Mouse (Mus musculus): Measurements from ENCODE around the gene Micall1. TPM values are rescaled to one million over a fixed set of nuclear protein-coding genes. Genes with fewer than 3 reads are reported as not detected.

Micall1 gene
- polyA plus RNA-seq, 1 experiment = 20.7 TPM

GRCm38 (mm10) chr15:79100391-79100790 lies 8.3 kb upstream of the Micall1 start:
- H3K27ac ChIP-seq (ENCODE audit: control insufficient read depth, insufficient read depth, low read depth, low read length, poor library complexity) = no peak overlapping the region
- WGBS = 78% methylated on average over 4 of the region's 4 CpGs
- H3K4me1 ChIP-seq (ENCODE audit: control insufficient read depth, insufficient read depth, low read length) = no peaks in the 10 kb centered on the region
- no peak for TF ChIP-seq POLR2A (IDR thresholded peaks at IDR 0.05; ENCODE audit: borderline replicate concordance, control insufficient read depth, low read depth, low read length)
- no peak for TF ChIP-seq CTCF (IDR thresholded peaks at IDR 0.05; ENCODE audit: control insufficient read depth, insufficient read depth, low read length)
- no peak overlapping the region for H3K4me3 ChIP-seq (replicated peaks; ENCODE audit: control insufficient read depth, low read depth, low read length)

GRCm38 (mm10) chr15:79101531-79101930 lies 7.2 kb upstream of the Micall1 start:
- TF ChIP-seq CTCF (IDR thresholded peaks at IDR 0.05; ENCODE audit: control insufficient read depth, insufficient read depth, low read length) (no peak), POLR2A (IDR thresholded peaks at IDR 0.05; ENCODE audit: borderline replicate concordance, control insufficient read depth, low read depth, low read length) (no peak)
- no peaks in the 10 kb centered on the region for H3K4me1 ChIP-seq (ENCODE audit: control insufficient read depth, insufficient read depth, low read length)
- H3K4me3 ChIP-seq (replicated peaks; ENCODE audit: control insufficient read depth, low read depth, low read length) = no peak overlapping the region
- H3K27ac ChIP-seq (ENCODE audit: control insufficient read depth, insufficient read depth, low read depth, low read length, poor library complexity) = no peak overlapping the region

DNA sequence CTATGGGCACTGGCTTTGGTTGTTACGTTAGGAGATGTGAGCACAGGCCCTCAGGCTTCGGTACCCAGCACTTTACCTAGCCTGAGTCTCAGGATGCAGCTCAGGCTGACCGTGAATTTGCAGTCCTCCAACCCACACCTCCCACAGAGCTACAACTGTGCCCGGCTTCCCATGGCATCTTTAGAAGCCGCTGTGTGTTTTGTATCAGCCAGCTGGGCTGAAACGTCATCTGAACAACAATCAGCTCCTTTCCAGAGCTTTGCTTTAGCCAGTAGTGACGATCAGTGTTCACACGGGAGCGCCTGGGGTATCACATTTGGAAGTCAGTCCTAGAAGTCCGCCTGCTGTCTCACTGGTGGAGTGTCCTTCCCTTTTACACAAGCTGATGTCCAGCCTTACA lies 5.4 kb upstream of the Micall1 start:
- 85% methylated on average over 10 of the region's 10 CpGs for WGBS
- TF ChIP-seq POLR2A (IDR thresholded peaks at IDR 0.05; ENCODE audit: borderline replicate concordance, control insufficient read depth, low read depth, low read length) (no peak), CTCF (IDR thresholded peaks at IDR 0.05; ENCODE audit: control insufficient read depth, insufficient read depth, low read length) (no peak)
- H3K27ac ChIP-seq (ENCODE audit: control insufficient read depth, insufficient read depth, low read depth, low read length, poor library complexity) = no peak overlapping the region

GRCm38 (mm10) chr15:79105804-79106203 lies 2.9 kb upstream of the Micall1 start:
- no peak overlapping the region for H3K27ac ChIP-seq (ENCODE audit: control insufficient read depth, insufficient read depth, low read depth, low read length, poor library complexity)
- H3K4me3 ChIP-seq (replicated peaks; ENCODE audit: control insufficient read depth, low read depth, low read length) = no peak overlapping the region
- no peaks in the 10 kb centered on the region for H3K4me1 ChIP-seq (ENCODE audit: control insufficient read depth, insufficient read depth, low read length)
- no peak for TF ChIP-seq CTCF (IDR thresholded peaks at IDR 0.05; ENCODE audit: control insufficient read depth, insufficient read depth, low read length)
- TF ChIP-seq POLR2A (IDR thresholded peaks at IDR 0.05; ENCODE audit: borderline replicate concordance, control insufficient read depth, low read depth, low read length) = no peak
- 57% methylated on average over 2 of the region's 2 CpGs for WGBS

More for the DNA sequence above, 5.4 kb upstream of the Micall1 start:
- Histone ChIP-seq H3K4me1 (ENCODE audit: control insufficient read depth, insufficient read depth, low read length) (no peaks in the 10 kb centered on the region), H3K4me3 (replicated peaks; ENCODE audit: control insufficient read depth, low read depth, low read length) (no peak overlapping the region)

GRCm38 (mm10) chr15:79107966-79108365 lies 732 bp upstream of the Micall1 start:
- Histone ChIP-seq H3K4me1 (ENCODE audit: control insufficient read depth, insufficient read depth, low read length) (no peaks in the 10 kb centered on the region), H3K27ac (ENCODE audit: control insufficient read depth, insufficient read depth, low read depth, low read length, poor library complexity) (no peak overlapping the region), H3K4me3 (replicated peaks; ENCODE audit: control insufficient read depth, low read depth, low read length) (no peak overlapping the region)
- no peak for TF ChIP-seq CTCF (IDR thresholded peaks at IDR 0.05; ENCODE audit: control insufficient read depth, insufficient read depth, low read length)
- TF ChIP-seq POLR2A (IDR thresholded peaks at IDR 0.05; ENCODE audit: borderline replicate concordance, control insufficient read depth, low read depth, low read length) = no peak
- 54% methylated on average over 7 of the region's 7 CpGs for WGBS

DNA sequence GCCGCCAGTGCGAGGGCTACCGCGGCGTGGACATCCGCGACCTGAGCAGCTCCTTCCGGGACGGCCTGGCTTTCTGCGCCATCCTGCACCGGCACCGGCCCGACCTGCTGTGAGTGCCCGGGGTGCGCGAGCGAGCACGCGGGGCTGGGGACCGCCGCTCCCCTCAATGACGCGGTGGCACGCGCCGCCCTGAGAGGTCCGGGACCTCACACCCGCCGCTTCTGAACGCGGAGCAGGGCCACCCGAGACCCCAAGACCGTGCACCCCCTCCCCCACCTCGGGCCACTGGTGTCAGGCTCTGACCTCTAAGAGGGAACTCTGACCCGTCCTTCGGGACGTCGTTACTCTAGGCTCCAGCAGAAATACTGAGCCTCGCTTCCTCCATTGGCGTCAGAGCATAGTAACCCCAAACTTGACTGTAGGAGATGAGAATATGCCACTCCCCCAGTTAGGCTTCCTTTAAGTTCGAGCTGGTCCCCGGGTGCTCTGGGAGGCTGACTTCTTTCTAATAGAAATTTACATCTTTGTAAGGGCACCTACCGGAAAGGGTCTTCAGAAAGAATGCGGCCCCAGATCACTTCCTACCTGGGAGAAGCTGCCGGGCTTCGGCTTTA lies 730 bp downstream of the Micall1 start:
- Histone ChIP-seq H3K4me3 (replicated peaks; ENCODE audit: control insufficient read depth, low read depth, low read length) (peak overlapping the region; percentile 78), H3K4me1 (ENCODE audit: control insufficient read depth, insufficient read depth, low read length) (no peaks in the 10 kb centered on the region), H3K27ac (ENCODE audit: control insufficient read depth, insufficient read depth, low read depth, low read length, poor library complexity) (peak overlapping the region; percentile 87)
- under 1% methylated on average over 46 of the region's 46 CpGs for WGBS
- TF ChIP-seq POLR2A (IDR thresholded peaks at IDR 0.05; ENCODE audit: borderline replicate concordance, control insufficient read depth, low read depth, low read length) = no peak
- TF ChIP-seq CTCF (IDR thresholded peaks at IDR 0.05; ENCODE audit: control insufficient read depth, insufficient read depth, low read length) = no peak

DNA sequence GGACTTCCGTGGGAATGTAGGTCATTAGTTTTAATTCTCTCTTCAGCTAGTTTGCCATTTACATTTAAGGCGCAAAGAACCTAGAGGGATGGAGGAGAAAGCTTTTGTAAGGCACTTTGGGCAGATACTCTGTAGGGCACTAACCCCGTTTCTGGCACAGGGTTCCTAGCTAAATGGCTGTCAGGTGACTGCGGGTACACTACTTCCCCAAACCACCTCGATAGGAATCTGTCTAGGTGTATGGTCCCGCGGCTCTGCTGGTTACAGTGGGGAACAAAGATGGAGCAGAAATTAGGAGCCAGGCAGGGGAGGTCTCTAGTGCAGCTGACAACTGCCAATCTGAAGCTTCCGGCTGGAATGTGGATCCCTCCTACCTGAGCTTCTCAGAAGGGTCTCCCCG lies 1.3 kb downstream of the Micall1 start:
- TF ChIP-seq CTCF (IDR thresholded peaks at IDR 0.05; ENCODE audit: control insufficient read depth, insufficient read depth, low read length) = no peak
- TF ChIP-seq POLR2A (IDR thresholded peaks at IDR 0.05; ENCODE audit: borderline replicate concordance, control insufficient read depth, low read depth, low read length) = no peak
- Histone ChIP-seq H3K4me3 (replicated peaks; ENCODE audit: control insufficient read depth, low read depth, low read length) (peak overlapping the region; percentile 32), H3K4me1 (ENCODE audit: control insufficient read depth, insufficient read depth, low read length) (no peaks in the 10 kb centered on the region), H3K27ac (ENCODE audit: control insufficient read depth, insufficient read depth, low read depth, low read length, poor library complexity) (no peak overlapping the region)
- WGBS = 16% methylated on average over 9 of the region's 9 CpGs

DNA sequence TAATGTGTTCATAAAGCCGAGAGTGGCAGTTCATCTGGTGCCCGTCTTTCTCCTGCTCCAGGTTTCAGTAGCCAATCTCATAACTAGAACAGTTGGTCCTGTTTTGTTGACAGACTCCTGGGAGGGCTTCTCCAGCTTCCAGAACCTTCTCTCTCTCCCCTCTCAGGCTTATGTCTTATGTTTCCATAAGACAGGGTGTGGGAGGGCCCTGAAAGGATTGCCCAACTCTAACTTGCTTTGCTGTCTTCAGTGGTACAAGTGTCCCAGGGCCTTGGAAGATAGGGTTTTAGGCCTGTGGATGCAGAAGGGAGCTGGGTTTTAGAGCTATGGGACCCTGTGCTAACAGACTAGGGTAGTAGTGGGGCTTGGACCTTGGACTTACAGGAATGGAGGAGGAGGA lies 1.8 kb downstream of the Micall1 start:
- no peak overlapping the region for H3K4me3 ChIP-seq (replicated peaks; ENCODE audit: control insufficient read depth, low read depth, low read length)
- no peaks in the 10 kb centered on the region for H3K4me1 ChIP-seq (ENCODE audit: control insufficient read depth, insufficient read depth, low read length)
- no peak for TF ChIP-seq CTCF (IDR thresholded peaks at IDR 0.05; ENCODE audit: control insufficient read depth, insufficient read depth, low read length)
- no peak overlapping the region for H3K27ac ChIP-seq (ENCODE audit: control insufficient read depth, insufficient read depth, low read depth, low read length, poor library complexity)
- 68% methylated on average over 2 of the region's 2 CpGs for WGBS

GRCm38 (mm10) chr15:79111774-79112173 lies 3.1 kb downstream of the Micall1 start:
- Histone ChIP-seq H3K4me3 (replicated peaks; ENCODE audit: control insufficient read depth, low read depth, low read length) (no peak overlapping the region), H3K4me1 (ENCODE audit: control insufficient read depth, insufficient read depth, low read length) (no peaks in the 10 kb centered on the region), H3K27ac (ENCODE audit: control insufficient read depth, insufficient read depth, low read depth, low read length, poor library complexity) (no peak overlapping the region)
- TF ChIP-seq POLR2A (IDR thresholded peaks at IDR 0.05; ENCODE audit: borderline replicate concordance, control insufficient read depth, low read depth, low read length) (no peak), CTCF (IDR thresholded peaks at IDR 0.05; ENCODE audit: control insufficient read depth, insufficient read depth, low read length) (no peak)
- WGBS = 61% methylated on average over 4 of the region's 4 CpGs

Data from bone marrow, adult 2 months (tissue).